Mouse (Mus musculus): ENCODE results near the gene Plxna4. TPM values are rescaled to one million over a fixed set of nuclear protein-coding genes. Genes with fewer than 3 reads are reported as not detected.

Gene Plxna4
- polyA plus RNA-seq, 1 experiment from 2014 or later: 4.1 TPM

DNA sequence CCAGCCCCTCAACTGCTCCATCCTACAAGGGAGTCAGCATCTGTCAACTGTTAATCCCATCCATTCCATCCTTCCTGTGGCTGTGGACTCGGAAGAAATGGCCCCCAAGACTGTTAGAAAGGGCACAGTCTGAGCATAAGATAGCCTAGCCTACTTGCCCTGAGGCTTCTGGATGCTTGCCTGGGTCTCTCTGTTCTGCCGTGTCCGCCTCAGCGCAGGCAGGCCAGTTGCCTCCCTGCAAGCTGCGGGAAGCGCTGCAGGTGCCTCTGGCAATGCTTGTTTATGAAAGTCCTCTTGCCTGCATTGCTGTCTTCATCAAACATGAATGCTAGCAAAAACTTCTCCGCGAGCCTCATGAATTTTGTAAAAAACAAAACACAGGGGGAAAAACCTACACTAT is 203.1 kb downstream of the Plxna4 start:
- Histone ChIP-seq H3K36me3 (ENCODE audit: control insufficient read depth, insufficient read depth, low read length) (no peaks in the 10 kb centered on the region), H3K4me3 (ENCODE audit: low read depth, low read length) (no peak overlapping the region), H3K9ac (ENCODE audit: low read length) (no peak overlapping the region), H3K27ac (replicated peaks; ENCODE audit: low read depth, low read length) (no peak overlapping the region), H3K9me3 (ENCODE audit: control insufficient read depth, low read length) (no peaks in the 10 kb centered on the region), H3K4me1 (ENCODE audit: control insufficient read depth, insufficient read depth, low read length) (peaks cover 7% of the 10 kb centered on the region), H3K4me2 (ENCODE audit: low read depth, severe bottlenecking) (no peak overlapping the region), H3K27me3 (ENCODE audit: control insufficient read depth, insufficient read depth, low read length) (no peaks in the 10 kb centered on the region)
- 68% methylated on average over 8 of the region's 8 CpGs for WGBS
- ATAC-seq (ENCODE audit: insufficient number of reproducible peaks, low FRiP score, low TSS enrichment, low read depth) (no peak), DNase-seq (ENCODE audit: low spot score) (no peak)

DNA sequence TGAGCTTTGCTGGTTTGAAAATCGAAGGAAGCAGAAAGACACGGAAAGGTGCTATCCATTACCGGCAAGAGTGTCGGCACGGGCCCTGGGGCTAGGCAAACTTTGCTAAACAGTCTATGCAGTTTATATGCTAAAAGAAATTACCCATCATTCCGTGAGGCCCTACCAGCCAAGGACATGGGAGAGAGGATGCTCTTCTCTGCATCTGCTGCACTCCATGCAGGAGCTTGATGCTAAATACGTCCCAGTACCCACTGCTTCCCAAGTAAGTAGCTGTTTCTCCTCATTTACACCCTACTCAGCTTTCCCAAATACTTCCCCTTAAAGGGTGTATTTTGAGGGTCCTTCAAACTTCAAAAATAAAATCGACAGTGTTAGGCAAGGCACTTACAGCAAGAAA is 203.6 kb downstream of the Plxna4 start:
- ATAC-seq (ENCODE audit: insufficient number of reproducible peaks, low FRiP score, low TSS enrichment, low read depth) (no peak), DNase-seq (ENCODE audit: low spot score) (no peak)
- Histone ChIP-seq H3K27me3 (ENCODE audit: control insufficient read depth, insufficient read depth, low read length) (no peaks in the 10 kb centered on the region), H3K9me3 (ENCODE audit: control insufficient read depth, low read length) (no peaks in the 10 kb centered on the region), H3K4me3 (ENCODE audit: low read depth, low read length) (no peak overlapping the region), H3K27ac (replicated peaks; ENCODE audit: low read depth, low read length) (no peak overlapping the region), H3K4me1 (ENCODE audit: control insufficient read depth, insufficient read depth, low read length) (peaks cover 7% of the 10 kb centered on the region), H3K36me3 (ENCODE audit: control insufficient read depth, insufficient read depth, low read length) (no peaks in the 10 kb centered on the region), H3K4me2 (ENCODE audit: low read depth, severe bottlenecking) (no peak overlapping the region), H3K9ac (ENCODE audit: low read length) (no peak overlapping the region)
- WGBS: 78% methylated on average over 8 of the region's 8 CpGs

DNA sequence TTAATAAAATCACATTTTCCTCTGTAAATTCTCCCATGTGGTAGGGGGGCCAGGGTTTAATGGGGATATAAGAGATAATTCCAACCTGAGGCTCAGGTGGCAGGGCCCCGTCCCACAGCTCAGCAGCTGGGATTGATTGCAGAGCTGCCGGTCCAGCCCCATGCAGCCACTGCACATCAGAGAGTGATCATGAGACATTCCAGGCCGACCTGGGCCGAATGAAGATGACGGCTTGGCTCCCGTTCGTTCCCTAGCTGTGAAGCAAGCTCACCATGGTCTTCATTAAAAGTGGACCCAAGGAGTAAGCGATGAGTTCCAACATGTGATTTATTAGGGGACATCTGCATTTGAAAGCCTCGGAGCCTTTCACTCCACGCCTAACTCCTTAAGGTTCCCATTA is 206.5 kb downstream of the Plxna4 start:
- 3% methylated on average over 10 of the region's 10 CpGs for WGBS
- no peak overlapping the region for H3K9ac ChIP-seq (ENCODE audit: low read length)
- ATAC-seq (ENCODE audit: insufficient number of reproducible peaks, low FRiP score, low TSS enrichment, low read depth) (no peak), DNase-seq (ENCODE audit: low spot score) (peak; percentile 72)
- H3K9me3 ChIP-seq (ENCODE audit: control insufficient read depth, low read length): no peaks in the 10 kb centered on the region
- no peak overlapping the region for H3K4me2 ChIP-seq (ENCODE audit: low read depth, severe bottlenecking)
- H3K36me3 ChIP-seq (ENCODE audit: control insufficient read depth, insufficient read depth, low read length): no peaks in the 10 kb centered on the region
- H3K4me1 ChIP-seq (ENCODE audit: control insufficient read depth, insufficient read depth, low read length): peaks cover 7% of the 10 kb centered on the region
- no peaks in the 10 kb centered on the region for H3K27me3 ChIP-seq (ENCODE audit: control insufficient read depth, insufficient read depth, low read length)
- H3K27ac ChIP-seq (replicated peaks; ENCODE audit: low read depth, low read length): no peak overlapping the region
- H3K4me3 ChIP-seq (ENCODE audit: low read depth, low read length): no peak overlapping the region

DNA sequence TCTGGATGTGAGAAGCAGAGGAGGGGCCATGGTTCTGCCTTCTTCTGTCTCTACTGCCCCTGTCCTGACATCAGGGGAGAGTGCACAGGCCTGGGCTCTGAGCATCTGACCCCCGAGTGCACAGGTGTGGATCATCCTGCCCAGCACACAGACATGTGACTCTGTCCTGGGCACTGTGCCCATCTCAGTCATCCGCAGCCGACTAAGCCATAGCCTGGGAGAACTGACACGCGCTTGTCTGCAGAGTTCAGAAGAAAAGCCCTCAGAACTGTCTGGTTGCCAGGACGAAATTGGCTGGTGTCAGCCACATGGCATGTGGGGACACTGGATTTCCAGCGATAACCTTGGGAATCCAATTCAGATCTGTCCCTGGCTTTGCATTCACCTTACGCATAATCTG is 210.8 kb downstream of the Plxna4 start:
- Histone ChIP-seq H3K4me2 (ENCODE audit: low read depth, severe bottlenecking) (no peak overlapping the region), H3K9ac (ENCODE audit: low read length) (no peak overlapping the region), H3K9me3 (ENCODE audit: control insufficient read depth, low read length) (no peaks in the 10 kb centered on the region), H3K27ac (replicated peaks; ENCODE audit: low read depth, low read length) (no peak overlapping the region), H3K36me3 (ENCODE audit: control insufficient read depth, insufficient read depth, low read length) (no peaks in the 10 kb centered on the region), H3K4me1 (ENCODE audit: control insufficient read depth, insufficient read depth, low read length) (peaks cover 7% of the 10 kb centered on the region), H3K4me3 (ENCODE audit: low read depth, low read length) (no peak overlapping the region), H3K27me3 (ENCODE audit: control insufficient read depth, insufficient read depth, low read length) (no peaks in the 10 kb centered on the region)
- ATAC-seq (ENCODE audit: insufficient number of reproducible peaks, low FRiP score, low TSS enrichment, low read depth) (no peak), DNase-seq (ENCODE audit: low spot score) (no peak)
- 88% methylated on average over 8 of the region's 8 CpGs for WGBS

DNA sequence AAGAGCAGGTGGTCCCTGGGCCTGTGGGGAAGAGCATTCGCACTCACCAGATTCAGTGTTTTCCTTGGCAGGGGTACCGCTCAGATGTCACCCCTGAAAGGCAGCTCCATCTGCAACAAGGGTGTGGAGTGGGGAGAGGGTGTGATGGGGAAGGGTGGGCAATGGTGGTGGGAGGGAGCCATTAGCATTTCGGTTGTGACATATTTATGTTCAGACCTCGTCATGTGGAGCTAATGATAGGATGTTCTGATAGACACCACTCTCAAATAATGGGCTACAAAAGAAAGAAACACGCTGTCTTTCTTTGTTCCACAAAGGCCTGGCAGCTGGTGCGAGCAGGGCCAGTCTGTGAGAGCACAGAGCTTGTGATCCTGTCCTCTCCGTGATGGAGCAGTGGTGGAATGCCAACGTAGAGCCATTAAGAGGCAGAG is 214.0 kb downstream of the Plxna4 start:
- ATAC-seq (ENCODE audit: insufficient number of reproducible peaks, low FRiP score, low TSS enrichment, low read depth): no peak
- no peak overlapping the region for H3K27ac ChIP-seq (replicated peaks; ENCODE audit: low read depth, low read length)

DNA sequence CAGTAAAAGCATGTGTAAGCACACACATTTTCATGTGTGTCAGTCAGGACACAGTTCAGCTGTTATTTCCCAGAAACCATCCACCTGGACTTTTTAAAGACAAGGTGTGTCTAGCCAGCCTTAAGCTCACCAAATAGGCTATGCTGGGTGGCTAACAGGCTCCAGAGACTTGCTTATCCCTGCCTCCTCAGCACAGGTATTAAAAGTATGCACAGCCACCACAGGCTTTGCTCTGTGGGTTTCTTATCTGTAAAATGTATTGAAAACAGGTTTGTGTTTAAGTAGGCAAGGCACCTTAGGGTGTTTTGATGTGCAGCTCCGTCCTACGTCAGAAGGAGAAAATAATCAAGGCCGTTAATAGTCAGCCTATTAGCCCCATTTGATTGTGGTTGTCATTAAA is 218.9 kb downstream of the Plxna4 start:
- no peak overlapping the region for H3K9ac ChIP-seq (ENCODE audit: low read length)
- peaks cover 18% of the 10 kb centered on the region for H3K4me1 ChIP-seq (ENCODE audit: control insufficient read depth, insufficient read depth, low read length)
- H3K27ac ChIP-seq (replicated peaks; ENCODE audit: low read depth, low read length): peak overlapping the region; percentile 67; the same call in 1 of the 2 replicates
- no peak for DNase-seq (ENCODE audit: low spot score)
- no peak overlapping the region for H3K4me2 ChIP-seq (ENCODE audit: low read depth, severe bottlenecking)
- WGBS: 36% methylated on average over 3 of the region's 3 CpGs
- H3K4me3 ChIP-seq (ENCODE audit: low read depth, low read length): no peak overlapping the region
- H3K27me3 ChIP-seq (ENCODE audit: control insufficient read depth, insufficient read depth, low read length): no peaks in the 10 kb centered on the region
- no peak for ATAC-seq (ENCODE audit: insufficient number of reproducible peaks, low FRiP score, low TSS enrichment, low read depth)
- H3K9me3 ChIP-seq (ENCODE audit: control insufficient read depth, low read length): no peaks in the 10 kb centered on the region
- no peaks in the 10 kb centered on the region for H3K36me3 ChIP-seq (ENCODE audit: control insufficient read depth, insufficient read depth, low read length)

More for the DNA sequence above, 214.0 kb downstream of the Plxna4 start:
- Histone ChIP-seq H3K4me2 (ENCODE audit: low read depth, severe bottlenecking) (no peak overlapping the region), H3K9ac (ENCODE audit: low read length) (no peak overlapping the region), H3K9me3 (ENCODE audit: control insufficient read depth, low read length) (no peaks in the 10 kb centered on the region), H3K4me3 (ENCODE audit: low read depth, low read length) (no peak overlapping the region), H3K4me1 (ENCODE audit: control insufficient read depth, insufficient read depth, low read length) (peaks cover 9% of the 10 kb centered on the region; the same call in 1 of the 2 replicates), H3K27me3 (ENCODE audit: control insufficient read depth, insufficient read depth, low read length) (no peaks in the 10 kb centered on the region), H3K36me3 (ENCODE audit: control insufficient read depth, insufficient read depth, low read length) (no peaks in the 10 kb centered on the region)
- DNase-seq (ENCODE audit: low spot score): no peak
- 91% methylated on average over 8 of the region's 8 CpGs for WGBS

DNA sequence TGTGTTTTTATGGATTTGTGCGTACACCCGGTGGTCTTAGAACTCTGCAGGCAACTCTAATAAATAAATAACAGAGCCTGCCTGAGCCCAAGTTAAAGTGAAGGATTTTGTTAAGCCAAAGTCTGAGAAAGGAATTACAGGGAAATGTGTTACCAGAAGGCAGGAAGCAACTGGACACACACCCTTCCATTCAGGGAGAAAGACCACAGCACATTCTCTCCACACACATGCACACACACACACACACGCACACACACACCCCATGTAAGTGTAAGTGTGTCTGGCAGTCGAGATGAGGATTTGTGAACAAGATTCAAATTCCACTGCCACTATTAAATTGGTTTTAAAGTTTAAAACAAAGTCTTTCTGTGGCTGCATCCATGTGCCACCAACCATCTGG is 219.6 kb downstream of the Plxna4 start:
- DNase-seq (ENCODE audit: low spot score): peak; percentile 47

DNA sequence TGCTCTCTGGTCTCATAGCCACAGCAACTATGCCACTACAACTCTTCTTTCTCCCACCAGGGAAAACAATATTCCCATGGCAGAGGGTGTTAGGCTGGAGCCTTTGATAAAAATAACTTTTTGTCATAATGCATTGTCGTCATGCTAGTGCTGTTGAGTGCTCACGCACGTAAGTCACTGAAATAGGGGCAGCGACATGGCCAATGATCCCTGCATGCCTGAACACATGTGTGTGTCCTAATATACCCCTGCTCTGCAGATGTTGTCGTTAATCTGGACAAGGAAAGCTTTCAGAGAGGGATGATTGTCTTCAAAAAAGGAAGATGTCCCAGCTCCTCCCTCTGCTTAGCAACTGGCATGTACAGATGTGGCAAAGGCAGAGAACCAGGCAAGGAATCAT is 223.1 kb downstream of the Plxna4 start:
- ATAC-seq (ENCODE audit: insufficient number of reproducible peaks, low FRiP score, low TSS enrichment, low read depth) (no peak), DNase-seq (ENCODE audit: low spot score) (no peak)
- Histone ChIP-seq H3K27me3 (ENCODE audit: control insufficient read depth, insufficient read depth, low read length) (no peaks in the 10 kb centered on the region), H3K9ac (ENCODE audit: low read length) (no peak overlapping the region), H3K9me3 (ENCODE audit: control insufficient read depth, low read length) (no peaks in the 10 kb centered on the region), H3K4me2 (ENCODE audit: low read depth, severe bottlenecking) (no peak overlapping the region), H3K27ac (replicated peaks; ENCODE audit: low read depth, low read length) (no peak overlapping the region), H3K36me3 (ENCODE audit: control insufficient read depth, insufficient read depth, low read length) (no peaks in the 10 kb centered on the region), H3K4me3 (ENCODE audit: low read depth, low read length) (no peak overlapping the region), H3K4me1 (ENCODE audit: control insufficient read depth, insufficient read depth, low read length) (peaks cover 19% of the 10 kb centered on the region)
- 89% methylated on average over 5 of the region's 5 CpGs for WGBS

More for the DNA sequence above, 219.6 kb downstream of the Plxna4 start:
- WGBS: 26% methylated on average over 4 of the region's 4 CpGs
- H3K4me2 ChIP-seq (ENCODE audit: low read depth, severe bottlenecking): no peak overlapping the region
- peak overlapping the region; percentile 67 for H3K27ac ChIP-seq (replicated peaks; ENCODE audit: low read depth, low read length)
- H3K9ac ChIP-seq (ENCODE audit: low read length): no peak overlapping the region
- no peak overlapping the region for H3K4me3 ChIP-seq (ENCODE audit: low read depth, low read length)
- no peaks in the 10 kb centered on the region for H3K36me3 ChIP-seq (ENCODE audit: control insufficient read depth, insufficient read depth, low read length)
- H3K27me3 ChIP-seq (ENCODE audit: control insufficient read depth, insufficient read depth, low read length): no peaks in the 10 kb centered on the region
- ATAC-seq (ENCODE audit: insufficient number of reproducible peaks, low FRiP score, low TSS enrichment, low read depth): no peak
- H3K9me3 ChIP-seq (ENCODE audit: control insufficient read depth, low read length): no peaks in the 10 kb centered on the region
- H3K4me1 ChIP-seq (ENCODE audit: control insufficient read depth, insufficient read depth, low read length): peaks cover 18% of the 10 kb centered on the region

DNA sequence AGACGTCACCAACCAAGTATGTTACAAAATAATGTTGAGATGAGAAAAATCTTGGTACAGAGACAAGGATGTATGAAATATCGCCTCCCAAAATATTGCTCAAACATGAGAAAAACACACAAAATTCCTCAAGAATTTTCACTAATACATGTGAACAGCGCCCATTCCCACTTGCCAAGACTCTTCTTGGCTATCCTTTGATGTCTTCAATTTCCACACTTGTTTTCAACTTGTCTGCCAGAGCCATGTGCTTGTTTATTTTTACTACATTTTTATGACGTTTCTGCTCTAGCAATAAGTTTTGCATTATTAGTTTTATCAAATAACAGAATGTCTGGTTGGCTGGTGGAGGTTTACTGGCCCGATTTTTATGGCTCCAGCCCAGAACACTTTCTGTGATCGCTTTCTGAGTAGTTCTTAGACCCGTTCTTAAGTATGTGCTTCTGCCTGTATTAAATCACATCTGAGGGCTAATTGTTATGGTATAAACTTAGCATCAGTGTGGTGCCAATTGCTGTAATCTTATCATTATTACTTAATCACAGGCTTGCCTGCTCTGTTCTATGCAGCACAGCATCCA is 224.4 kb downstream of the Plxna4 start:
- Histone ChIP-seq H3K27ac (replicated peaks; ENCODE audit: low read depth, low read length) (no peak overlapping the region), H3K9ac (ENCODE audit: low read length) (no peak overlapping the region), H3K36me3 (ENCODE audit: control insufficient read depth, insufficient read depth, low read length) (no peaks in the 10 kb centered on the region), H3K4me3 (ENCODE audit: low read depth, low read length) (no peak overlapping the region), H3K4me1 (ENCODE audit: control insufficient read depth, insufficient read depth, low read length) (peaks cover 9% of the 10 kb centered on the region), H3K9me3 (ENCODE audit: control insufficient read depth, low read length) (no peaks in the 10 kb centered on the region), H3K4me2 (ENCODE audit: low read depth, severe bottlenecking) (no peak overlapping the region), H3K27me3 (ENCODE audit: control insufficient read depth, insufficient read depth, low read length) (no peaks in the 10 kb centered on the region)
- no peak for ATAC-seq (ENCODE audit: insufficient number of reproducible peaks, low FRiP score, low TSS enrichment, low read depth)
- no peak for DNase-seq (ENCODE audit: low spot score)
- 61% methylated on average over 7 of the region's 7 CpGs for WGBS
